16 mouse cellular contexts compared by ENCODE assay signal in the genomic region with DNA sequence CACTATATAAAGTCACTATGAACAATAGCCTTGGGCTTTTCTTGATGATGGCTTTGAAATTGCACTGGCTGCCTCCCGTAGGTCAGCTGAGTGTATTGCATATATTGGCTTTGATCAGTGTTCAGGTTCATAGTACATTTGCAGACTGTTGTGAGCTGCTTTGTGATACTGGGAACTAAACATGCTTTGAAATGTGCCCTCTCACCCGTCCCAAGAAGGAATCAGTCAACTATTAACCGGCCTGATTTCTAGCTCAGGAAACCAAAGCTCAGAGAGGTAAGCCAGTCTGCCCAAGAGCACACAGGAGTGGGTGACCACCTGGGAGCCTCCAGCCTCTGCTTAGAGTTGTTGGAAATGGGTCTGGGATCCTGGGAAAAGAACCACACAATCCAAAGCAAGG. TPM values are rescaled to one million over a fixed set of nuclear protein-coding genes. Genes with fewer than 3 reads are reported as not detected.
DNase-seq lines count a peak whose midpoint lies in the region; ATAC-seq and TF ChIP-seq lines count a peak whose summit lies in the region.
"Had no signal": no experiment of that assay in that cellular context is flagged by ENCODE, and none has a peak within 500 bp of the region (broad histone marks: within the 10 kb centered on the region; RNA-seq: fewer than 3 reads in every experiment).

No protein-coding gene starts in this region.

- H3K9me3 ChIP-seq in forebrain, embryonic 12.5 days = 0 out of 2 replicates have a peak, but pooled peaks cover 4% of the 10 kb centered on the region
- H3K9me3 ChIP-seq in forebrain, embryonic 16.5 days (ENCODE audit: control insufficient read depth, low read length) = no peaks in the 10 kb centered on the region
- no peaks in the 10 kb centered on the region for H3K9me3 ChIP-seq in kidney, embryonic 16.5 days (ENCODE audit: low read length)
- no peaks in the 10 kb centered on the region for H3K9me3 ChIP-seq in liver, embryonic 15.5 days (replicated peaks)
- H3K9me3 ChIP-seq: heart, embryonic 15.5 days; limb, embryonic 10.5 days had no signal

- no peak for DNase-seq in kidney, postnatal 10 days
- DNase-seq in Patski (ENCODE audit: low read depth, low spot score) = no peak
- no peak for DNase-seq in gastrocnemius, postnatal 36 days
- DNase-seq in natural killer cell, adult 2 months (ENCODE audit: low spot score in 2 of 2) = no peak
- DNase-seq: cerebellum, adult 9-10 months; embryo, embryonic 11 days; heart, adult 11 months; thymus, postnatal 4 days had no signal

- no peak overlapping the region for H3K4me2 ChIP-seq in forebrain, embryonic 12.5 days
- no peak overlapping the region for H3K4me2 ChIP-seq in forebrain, embryonic 16.5 days (ENCODE audit: low read length)
- H3K4me2 ChIP-seq in kidney, embryonic 16.5 days (replicated peaks; ENCODE audit: low read depth, low read length) = no peak overlapping the region
- no peak overlapping the region for H3K4me2 ChIP-seq in liver, embryonic 15.5 days
- H3K4me2 ChIP-seq: heart, embryonic 15.5 days had no signal

- intact Hi-C loops in gastrocnemius, postnatal 36 days (cut with DNase I) = no loop called here

- peak overlapping the region; percentile 90; the same call in 1 of the 2 replicates for H3K27ac ChIP-seq in forebrain, embryonic 12.5 days
- no peak overlapping the region for H3K27ac ChIP-seq in forebrain, embryonic 16.5 days (ENCODE audit: low read length)
- H3K27ac ChIP-seq in kidney, embryonic 16.5 days (ENCODE audit: low read length) = 0 out of 2 replicates have a peak overlapping the region, but pooled peaks have one; percentile 28
- 0 out of 2 replicates have a peak overlapping the region, but pooled peaks have one; percentile 9 for H3K27ac ChIP-seq in liver, embryonic 15.5 days (replicated peaks)
- H3K27ac ChIP-seq: heart, embryonic 15.5 days; limb, embryonic 10.5 days had no signal

- CTCF ChIA-PET in Patski (lab: Charles Lee) = interaction anchor here (0.9 to 1.4 kb wide), 4 partner anchors 11 to 132 kb away, joined by 3 to 4 read pairs (median 4); partner anchors contain the start of gene Hdac11

- no peak overlapping the region for H3K4me3 ChIP-seq in forebrain, embryonic 12.5 days (replicated peaks)
- H3K4me3 ChIP-seq in forebrain, embryonic 16.5 days (replicated peaks; ENCODE audit: low read length) = no peak overlapping the region
- H3K4me3 ChIP-seq in kidney, embryonic 16.5 days (ENCODE audit: low read length) = no peak overlapping the region
- no peak overlapping the region for H3K4me3 ChIP-seq in liver, embryonic 15.5 days (replicated peaks)
- H3K4me3 ChIP-seq: heart, embryonic 15.5 days; limb, embryonic 10.5 days had no signal

- H3K36me3 ChIP-seq in forebrain, embryonic 12.5 days (replicated peaks) = no peaks in the 10 kb centered on the region
- H3K36me3 ChIP-seq in forebrain, embryonic 16.5 days (ENCODE audit: control insufficient read depth, insufficient read depth) = no peaks in the 10 kb centered on the region
- H3K36me3 ChIP-seq in kidney, embryonic 16.5 days (ENCODE audit: insufficient read depth, low read length) = no peaks in the 10 kb centered on the region
- H3K36me3 ChIP-seq in liver, embryonic 15.5 days (replicated peaks) = no peaks in the 10 kb centered on the region
- H3K36me3 ChIP-seq: heart, embryonic 15.5 days; limb, embryonic 10.5 days had no signal

- peak; percentile 12 for TF ChIP-seq CTCF in Patski (IDR thresholded peaks at IDR 0.05)

- H3K9ac ChIP-seq in forebrain, embryonic 12.5 days = no peak overlapping the region
- no peak overlapping the region for H3K9ac ChIP-seq in forebrain, embryonic 16.5 days (replicated peaks; ENCODE audit: low read depth, low read length)
- no peak overlapping the region for H3K9ac ChIP-seq in kidney, embryonic 16.5 days (replicated peaks; ENCODE audit: low read length)
- no peak overlapping the region for H3K9ac ChIP-seq in liver, embryonic 15.5 days
- H3K9ac ChIP-seq: heart, embryonic 15.5 days had no signal

- POLR2A ChIA-PET in Patski (lab: Charles Lee) = no interaction called here

- peaks cover 32% of the 10 kb centered on the region for H3K4me1 ChIP-seq in forebrain, embryonic 12.5 days
- peaks cover 18% of the 10 kb centered on the region for H3K4me1 ChIP-seq in forebrain, embryonic 16.5 days (replicated peaks; ENCODE audit: control insufficient read depth, insufficient read depth, low read length)
- H3K4me1 ChIP-seq in kidney, embryonic 16.5 days (ENCODE audit: insufficient read depth, low read length) = peaks cover 23% of the 10 kb centered on the region; the same call in 1 of the 2 replicates
- peaks cover 49% of the 10 kb centered on the region for H3K4me1 ChIP-seq in liver, embryonic 15.5 days (replicated peaks)
- H3K4me1 ChIP-seq: heart, embryonic 15.5 days had no signal

- in situ Hi-C loops in Patski (cut with MboI; ENCODE audit: low pct_unique_long_range_greater_than_20kb) = no loop called here

- 71% methylated on average over 3 of the region's 3 CpGs for WGBS in forebrain, embryonic 12.5 days
- WGBS in forebrain, embryonic 16.5 days = 61% methylated on average over 3 of the region's 3 CpGs
- WGBS in kidney, embryonic 16.5 days = 59% methylated on average over 3 of the region's 3 CpGs
- 48% methylated on average over 3 of the region's 3 CpGs for WGBS in liver, embryonic 15.5 days (ENCODE audit: insufficient replicate concordance)

- no peaks in the 10 kb centered on the region for H3K27me3 ChIP-seq in forebrain, embryonic 12.5 days
- no peaks in the 10 kb centered on the region for H3K27me3 ChIP-seq in forebrain, embryonic 16.5 days (replicated peaks; ENCODE audit: control insufficient read depth, insufficient read depth, low read length)
- no peaks in the 10 kb centered on the region for H3K27me3 ChIP-seq in kidney, embryonic 16.5 days (ENCODE audit: insufficient read depth, low read length)
- H3K27me3 ChIP-seq in Patski = no peaks in the 10 kb centered on the region
- peaks cover 49% of the 10 kb centered on the region for H3K27me3 ChIP-seq in liver, embryonic 15.5 days

- ATAC-seq in forebrain, embryonic 12.5 days (ENCODE audit: low FRiP score) = no peak
- ATAC-seq in forebrain, embryonic 16.5 days = no peak
- ATAC-seq in kidney, embryonic 16.5 days (ENCODE audit: low FRiP score, low TSS enrichment) = peak; percentile 49; the same call in 1 of the 2 replicates
- ATAC-seq in Patski = no peak
- peak; percentile 40; the same call in 1 of the 2 replicates for ATAC-seq in liver, embryonic 15.5 days (ENCODE audit: insufficient read depth)
- ATAC-seq: inflammation-experienced regulatory T-cells, adult 6 months; lung, postnatal 0 days had no signal

RNA-seq across cellular contexts. Expression of gene Hdac11, which starts 11.4 kb away (rescaled TPM):
- 16.3 and 18.0 TPM in 2 replicates for polyA plus RNA-seq in forebrain, embryonic 12.5 days (2016; fragmentation: Nextera tagmentation; extraction: Ambion mirVana)
- polyA plus RNA-seq in forebrain, embryonic 16.5 days (2015; fragmentation: Nextera tagmentation; extraction: Ambion mirVana) = 21.0 and 30.7 TPM in 2 replicates
- polyA plus RNA-seq in kidney, embryonic 16.5 days (2015; fragmentation: Nextera tagmentation; extraction: Ambion mirVana) = 15.5 and 15.7 TPM in 2 replicates
- 77.2 TPM for polyA plus RNA-seq in Patski (2021)
- polyA plus RNA-seq in liver, embryonic 15.5 days (2015; fragmentation: Nextera tagmentation; extraction: Ambion mirVana) = 5.6 and 5.9 TPM in 2 replicates
- total RNA-seq in gastrocnemius, postnatal 36 days (2021) = 1 to 10 TPM; 3.7 to 4.0 TPM

RNA-seq across cellular contexts. Expression of gene Nup210, which starts 28.4 kb away (rescaled TPM):
- polyA plus RNA-seq in forebrain, embryonic 12.5 days (2016; fragmentation: Nextera tagmentation; extraction: Ambion mirVana) = 32.7 and 37.9 TPM in 2 replicates
- polyA plus RNA-seq in forebrain, embryonic 16.5 days (2015; fragmentation: Nextera tagmentation; extraction: Ambion mirVana) = 18.4 and 21.1 TPM in 2 replicates
- polyA plus RNA-seq in kidney, embryonic 16.5 days (2015; fragmentation: Nextera tagmentation; extraction: Ambion mirVana) = 26.4 and 29.4 TPM in 2 replicates
- 33.0 TPM for polyA plus RNA-seq in Patski (2021)
- polyA plus RNA-seq in liver, embryonic 15.5 days (2015; fragmentation: Nextera tagmentation; extraction: Ambion mirVana) = 32.0 and 37.1 TPM in 2 replicates
- 10 to 100 TPM; 21.1 to 26.3 TPM for total RNA-seq in gastrocnemius, postnatal 36 days (2021)

Comparison
In these comparisons a context has a peak if more than half of its experiments do, and no peak if none do; other contexts are left out.
1. ATAC-seq: peak in kidney, embryonic 16.5 days (single experiment) and liver, embryonic 15.5 days (single experiment); none in forebrain, embryonic 12.5 days (single experiment), forebrain, embryonic 16.5 days (single experiment) and Patski (single experiment).